ENCODE assay signal across 9 mouse cellular contexts in genomic region chr16:94995542-94996131, GRCm38 (mm10). TPM values are rescaled to one million over a fixed set of nuclear protein-coding genes. Genes with fewer than 3 reads are reported as not detected.
A peak's percentile ranks its signal among the peaks of the same experiment; 100 is the strongest.
DNase-seq lines count a peak whose midpoint lies in the region; ATAC-seq and TF ChIP-seq lines count a peak whose summit lies in the region.
"Had no signal": no experiment of that assay in that cellular context is flagged by ENCODE, and none has a peak within 500 bp of the region (broad histone marks: within the 10 kb centered on the region; RNA-seq: fewer than 3 reads in every experiment).

No protein-coding gene starts in this region.

- H3K36me3 ChIP-seq in lung, embryonic 14.5 days (ENCODE audit: insufficient read depth) = no peaks in the 10 kb centered on the region
- no peaks in the 10 kb centered on the region for H3K36me3 ChIP-seq in forebrain, embryonic 15.5 days
- H3K36me3 ChIP-seq: embryonic facial prominence, embryonic 12.5 days had no signal

- DNase-seq in lung, embryonic 14.5 days = peak; percentile 87
- no peak for DNase-seq in lung, postnatal 25 days (ENCODE audit: low spot score)
- DNase-seq in c-Kit-positive CD71-negative TER-119-negative erythroid progenitor cells, embryonic 14.5 days (ENCODE audit: low read depth) = peak; percentile 37
- peak; percentile 36 to 44 for DNase-seq in layer of hippocampus, postnatal 10 days (ENCODE audit: low spot score in 2 of 2)
- peak; percentile 69 for DNase-seq in neural tube, embryonic 10.5 days (ENCODE audit: extremely low spot score, low spot score)
- DNase-seq in urinary bladder, postnatal 14 days (ENCODE audit: low spot score) = no peak

- no peak overlapping the region for H3K9ac ChIP-seq in lung, embryonic 14.5 days
- no peak overlapping the region for H3K9ac ChIP-seq in forebrain, embryonic 15.5 days (replicated peaks)
- H3K9ac ChIP-seq: embryonic facial prominence, embryonic 12.5 days had no signal

- H3K4me3 ChIP-seq in lung, embryonic 14.5 days (ENCODE audit: low read depth, low read length) = no peak overlapping the region
- H3K4me3 ChIP-seq in forebrain, embryonic 15.5 days = peak overlapping the region; percentile 48
- H3K4me3 ChIP-seq: embryonic facial prominence, embryonic 12.5 days had no signal

- no peak overlapping the region for H3K4me2 ChIP-seq in lung, embryonic 14.5 days
- peak overlapping the region; percentile 83 for H3K4me2 ChIP-seq in forebrain, embryonic 15.5 days (replicated peaks)
- H3K4me2 ChIP-seq: embryonic facial prominence, embryonic 12.5 days had no signal

- no peaks in the 10 kb centered on the region for H3K9me3 ChIP-seq in lung, embryonic 14.5 days (ENCODE audit: low read depth, low read length)
- no peaks in the 10 kb centered on the region for H3K9me3 ChIP-seq in forebrain, embryonic 15.5 days
- H3K9me3 ChIP-seq: embryonic facial prominence, embryonic 12.5 days had no signal

- no peak for ATAC-seq in lung, embryonic 14.5 days (ENCODE audit: insufficient read depth)
- ATAC-seq in forebrain, embryonic 15.5 days (replicated peaks) = no peak

- peaks cover 26% of the 10 kb centered on the region for H3K27me3 ChIP-seq in lung, embryonic 14.5 days (ENCODE audit: insufficient read depth, low read length)
- peaks cover 15% of the 10 kb centered on the region; the same call in 1 of the 2 replicates for H3K27me3 ChIP-seq in forebrain, embryonic 15.5 days

- no peak overlapping the region for H3K27ac ChIP-seq in lung, embryonic 14.5 days (ENCODE audit: low read depth)
- H3K27ac ChIP-seq in forebrain, embryonic 15.5 days (replicated peaks) = no peak overlapping the region
- H3K27ac ChIP-seq: embryonic facial prominence, embryonic 12.5 days had no signal

- TF ChIP-seq CTCF in lung, embryonic 14.5 days (IDR thresholded peaks at IDR 0.05; ENCODE audit: low read depth) = no peak

- WGBS in lung, embryonic 14.5 days = 10% methylated on average over 13 of the region's 13 CpGs
- WGBS in forebrain, embryonic 15.5 days = 10% methylated on average over 13 of the region's 13 CpGs

- no peaks in the 10 kb centered on the region for H3K4me1 ChIP-seq in lung, embryonic 14.5 days (ENCODE audit: insufficient read depth)
- peaks cover 19% of the 10 kb centered on the region for H3K4me1 ChIP-seq in forebrain, embryonic 15.5 days

RNA-seq across cellular contexts. Expression of gene Kcnj6, which starts 1.9 kb away (rescaled TPM):
- not detected in 2 replicates for polyA plus RNA-seq in lung, embryonic 14.5 days (2014; fragmentation: Nextera tagmentation; extraction: Ambion mirVana)
- polyA plus RNA-seq in forebrain, embryonic 15.5 days (2015; fragmentation: Nextera tagmentation; extraction: Ambion mirVana) = 1.7 and 2.1 TPM in 2 replicates
- total RNA-seq in layer of hippocampus, postnatal 10 days (2021) = 10 to 100 TPM; 60.7 TPM
- polyA plus RNA-seq: spleen, adult 2 months had no signal

Comparison
In these comparisons a context has a peak if more than half of its experiments do, and no peak if none do; other contexts are left out.
1. DNase-seq: peak in lung, embryonic 14.5 days (single experiment), c-Kit-positive CD71-negative TER-119-negative erythroid progenitor cells, embryonic 14.5 days (single experiment), layer of hippocampus, postnatal 10 days (2 of 2) and neural tube, embryonic 10.5 days (single experiment); none in lung, postnatal 25 days (single experiment) and urinary bladder, postnatal 14 days (single experiment).